Mouse (Mus musculus) gastrocnemius, postnatal 36 days (tissue): ENCODE data around the gene 4930402H24Rik. TPM values are rescaled to one million over a fixed set of nuclear protein-coding genes. Genes with fewer than 3 reads are reported as not detected.
A peak's percentile ranks its signal among the peaks of the same experiment; 100 is the strongest.

Source experiments
- DNase-seq, 2 experiments: peaks; one replicate each; pipeline ENCODE4 v3.0.0; 2022
- intact Hi-C: fragments of 180-260 bp; cut with DNase I; formaldehyde crosslinking; loops from one replicate; pipeline ENCODE4 v1.15.1; 2025
- long read RNA-seq, 2 experiments: library from polyadenylated mRNA; stranded (forward); transcript quantifications; one replicate each; pipeline ENCODE4 v2.0.0; 2021
- total RNA-seq, 2 experiments: library from RNA; stranded (reverse); gene quantifications; 2 replicates each; pipeline ENCODE4 v1.2.3; 2021

4930402H24Rik gene
- 1 to 10 TPM; 3.9 to 5.7 TPM for total RNA-seq
- long read RNA-seq, experiment 1, partial matches to known transcripts, result 1 of 6 reads
- long read RNA-seq, experiment 1, other reads (novel, unspliced or antisense), result 5 of 6 reads
- long read RNA-seq, experiment 2, partial matches to known transcripts, result 0 of 6 reads
- long read RNA-seq, experiment 2, other reads (novel, unspliced or antisense), result 6 of 6 reads

DNA sequence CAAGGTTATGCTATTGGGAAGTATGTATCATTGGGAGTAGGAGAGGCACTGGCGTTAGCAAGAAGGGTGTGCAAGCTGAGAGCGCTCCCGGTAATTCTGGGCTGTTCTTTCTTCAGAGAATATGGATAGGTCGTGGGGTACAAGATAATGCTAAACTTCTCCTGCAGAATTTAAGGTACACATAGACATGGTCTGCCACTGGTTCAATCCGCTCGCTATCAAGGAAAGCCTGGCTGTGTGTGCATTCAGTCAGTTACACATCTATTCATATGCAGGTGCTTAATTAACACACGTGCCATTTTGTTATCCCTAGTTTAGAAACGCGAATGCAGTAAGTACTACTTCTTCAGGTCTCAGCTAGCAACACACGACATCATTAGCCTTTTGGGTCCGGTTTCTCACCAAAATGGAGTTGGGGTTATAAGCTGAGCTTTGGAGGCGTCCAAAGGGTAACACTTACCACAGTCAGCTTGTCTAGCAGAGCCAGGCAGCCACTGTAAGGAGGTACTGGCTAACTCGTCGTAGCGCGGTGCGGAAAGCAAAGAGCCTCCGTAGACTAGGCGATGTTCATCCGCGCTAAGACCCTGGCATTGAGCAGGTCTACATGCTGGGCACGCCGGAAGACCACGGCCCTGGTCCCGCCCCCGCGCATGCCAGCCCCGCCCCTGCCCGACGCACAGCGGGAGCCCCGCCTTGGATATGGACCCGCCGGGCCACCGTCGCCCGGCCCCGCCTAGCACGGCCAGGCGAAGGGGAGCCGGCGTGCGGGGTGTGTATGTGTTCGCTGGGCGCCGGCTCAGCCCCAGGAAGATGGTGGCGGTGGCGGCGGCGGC lies at the start of gene 4930402H24Rik, which contains the start of gene Atrn:
4930402H24Rik (minus strand) TSS at position 656 of the 833 bp plus-strand sequence.
Atrn (plus strand) TSS at position 745 of the 833 bp plus-strand sequence.
- intact Hi-C loops, result loop anchor here (2.0 kb wide), 2 partner anchors 49 to 67 kb away; no protein-coding TSS in a partner anchor
- DNase-seq, result peak; percentile 80 to 87

DNA sequence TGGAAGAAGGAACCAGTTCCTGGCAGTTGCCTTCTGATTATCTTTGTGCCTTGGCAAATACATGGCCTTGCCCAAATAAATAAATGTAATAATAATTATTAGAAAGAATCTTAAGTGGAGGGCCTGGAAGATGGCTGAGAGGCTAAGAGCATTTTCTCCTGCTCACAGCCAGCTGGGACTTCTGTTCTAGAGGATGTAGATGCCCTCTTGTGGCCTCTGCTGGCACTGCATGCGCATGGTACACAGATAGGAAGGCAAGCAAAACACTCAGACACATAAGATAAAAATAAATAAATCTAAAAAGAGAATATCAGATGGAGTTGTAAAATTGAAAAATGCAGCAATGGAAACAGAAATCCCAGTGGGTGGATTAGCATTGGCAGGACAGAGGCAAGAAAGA lies 44.3 kb upstream of the 4930402H24Rik start:
- intact Hi-C loops, result loop anchor here (2.0 kb wide), 1 partner anchor 132 kb away; no protein-coding TSS in a partner anchor
- peak; percentile 76 to 81 for DNase-seq

DNA sequence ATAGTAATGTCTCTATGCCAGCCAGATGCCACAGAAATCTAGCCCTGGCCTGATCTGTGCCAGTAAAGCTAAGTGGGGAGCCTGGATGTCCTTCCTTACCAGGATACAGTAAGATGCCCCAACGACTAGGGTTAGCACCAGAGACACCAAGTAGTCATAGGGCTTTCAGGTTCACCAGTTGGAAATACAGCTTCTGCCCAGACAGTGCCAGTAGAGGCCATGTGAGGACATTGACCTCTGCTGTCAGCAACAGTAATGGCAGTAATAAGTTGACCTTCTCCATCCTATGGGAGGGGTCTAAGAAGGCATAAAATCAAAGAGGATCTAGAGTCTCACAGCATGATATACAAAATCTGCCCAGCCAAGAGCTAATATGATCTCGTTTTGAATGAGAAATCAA lies 43.6 kb upstream of the 4930402H24Rik start:
- intact Hi-C loops, result loop anchor here (2.0 kb wide), 1 partner anchor 131 kb away; no protein-coding TSS in a partner anchor
- no peak for DNase-seq

DNA sequence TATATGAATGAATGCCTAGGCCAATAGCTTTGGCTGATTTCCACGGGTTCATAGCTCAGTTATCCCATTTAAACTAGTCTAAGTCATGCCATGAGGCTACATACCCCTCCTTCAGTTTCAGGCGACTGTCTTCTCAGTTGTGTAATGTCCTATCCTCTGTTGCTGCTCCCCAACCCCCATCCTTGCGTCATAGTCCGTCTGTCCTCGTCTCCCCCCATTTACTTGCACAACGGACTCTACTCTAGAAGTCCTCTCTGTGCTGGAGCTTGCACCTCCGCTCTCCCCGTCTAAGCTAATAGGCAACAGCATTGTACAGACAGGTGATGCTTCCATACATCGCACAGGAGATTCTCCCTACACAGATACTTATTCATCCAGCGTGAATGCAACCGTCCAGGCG lies 26.7 kb upstream of the 4930402H24Rik start:
- intact Hi-C loops, result no loop called here
- no peak for DNase-seq

DNA sequence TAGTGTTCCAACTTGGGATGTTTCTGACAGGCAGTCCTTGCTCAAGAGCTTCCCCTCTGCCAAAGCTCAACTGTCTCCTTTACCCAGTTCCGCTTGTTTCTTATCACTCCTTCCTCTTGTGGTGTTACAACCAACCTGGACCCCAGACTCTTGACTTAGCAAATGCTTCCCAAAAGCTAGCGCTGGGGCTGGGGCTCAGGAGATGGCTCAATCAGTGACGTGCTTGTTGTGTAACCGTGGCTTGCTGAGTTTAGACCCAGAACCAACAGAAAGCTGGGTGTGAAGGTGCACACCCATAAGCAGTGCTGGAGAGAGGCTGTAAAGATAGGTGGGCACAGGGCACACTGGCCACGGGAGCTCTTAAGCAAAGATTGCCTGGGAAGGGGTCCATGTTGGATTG lies 23.8 kb upstream of the 4930402H24Rik start:
- no peak for DNase-seq
- intact Hi-C loops, result no loop called here

DNA sequence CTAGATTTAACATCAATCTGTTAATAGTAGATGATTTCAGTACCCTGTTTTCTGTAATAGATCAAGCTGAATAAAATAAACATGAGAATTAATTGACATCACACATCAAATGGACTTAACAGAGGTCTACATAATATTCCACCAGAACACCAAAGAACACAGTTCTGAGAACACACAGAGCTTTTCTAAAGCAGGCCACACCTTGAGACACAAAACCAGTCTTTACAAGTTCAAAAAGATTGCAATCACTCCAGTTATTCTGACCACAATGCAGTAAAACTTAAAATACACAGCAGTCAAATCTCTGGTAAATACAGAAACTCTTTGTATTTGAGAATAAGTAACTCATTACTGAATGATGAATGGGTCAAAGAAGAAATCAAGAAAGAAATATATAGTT lies 22.3 kb upstream of the 4930402H24Rik start:
- intact Hi-C loops, result no loop called here
- no peak for DNase-seq

DNA sequence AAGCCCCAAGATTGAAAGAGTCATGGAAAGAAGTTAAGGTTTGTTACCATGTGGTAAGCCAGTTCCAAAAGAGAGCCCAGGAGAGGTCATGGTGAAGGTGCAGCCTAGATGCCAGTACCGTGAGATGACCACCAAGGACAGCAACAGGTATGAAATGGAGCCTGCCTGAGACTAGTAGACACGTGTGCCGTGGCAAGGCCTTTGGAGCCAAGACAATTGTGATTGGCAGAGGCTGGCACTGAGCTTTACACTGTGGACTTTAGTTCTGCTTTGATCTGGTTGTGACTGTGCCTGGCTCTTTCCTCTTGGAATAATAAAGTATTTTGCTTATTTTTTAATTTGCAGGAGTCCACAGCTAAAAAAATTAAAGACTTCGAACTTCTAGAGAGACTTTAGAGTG lies 21.8 kb upstream of the 4930402H24Rik start:
- intact Hi-C loops, result no loop called here
- no peak for DNase-seq

DNA sequence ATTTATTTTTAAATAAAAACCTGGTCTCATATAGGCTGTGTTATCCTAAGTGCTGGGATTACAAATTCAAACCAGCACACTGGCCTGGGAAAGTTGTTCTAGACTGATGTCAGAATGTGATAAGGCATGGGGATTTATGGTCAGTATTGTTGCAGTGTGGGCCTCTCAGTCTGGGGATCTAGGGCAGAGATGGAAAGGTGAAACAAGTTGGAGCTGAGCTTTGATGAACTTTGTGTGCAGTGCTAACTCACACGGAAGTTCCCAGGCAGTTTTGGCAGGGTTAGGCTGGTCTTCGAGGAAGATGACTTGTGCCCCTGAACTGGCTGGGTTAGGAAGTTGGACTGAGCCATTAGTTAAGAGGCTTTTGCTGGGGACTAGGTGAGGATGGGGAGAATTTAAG lies 18.7 kb upstream of the 4930402H24Rik start:
- DNase-seq, result no peak
- intact Hi-C loops, result no loop called here

DNA sequence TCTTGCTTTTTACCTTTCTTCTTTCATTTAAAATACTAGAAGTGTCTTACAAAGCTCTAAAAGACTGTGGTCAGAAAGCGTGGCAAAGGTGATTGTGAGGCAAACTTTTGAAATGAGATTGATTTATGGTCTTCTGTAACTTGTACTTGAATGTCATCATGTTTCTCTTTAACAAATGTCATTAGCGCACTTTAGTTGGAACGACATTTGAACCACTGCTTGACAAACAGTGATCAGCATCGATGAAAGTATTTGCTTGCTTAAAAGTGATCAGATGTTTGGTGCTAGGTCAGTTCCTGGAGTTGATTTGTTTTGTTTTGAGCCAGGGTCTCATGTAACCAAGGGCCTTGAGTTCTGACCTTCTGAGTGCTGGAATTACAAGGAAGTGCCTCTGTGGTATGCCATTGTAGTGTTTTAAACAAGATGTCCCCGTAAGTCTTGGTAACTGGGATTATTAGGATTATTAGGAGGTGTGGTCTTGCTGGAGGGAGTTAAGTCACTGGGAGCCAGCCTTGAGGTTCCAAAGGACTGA lies 12.9 kb upstream of the 4930402H24Rik start:
- no peak for DNase-seq
- intact Hi-C loops, result no loop called here

DNA sequence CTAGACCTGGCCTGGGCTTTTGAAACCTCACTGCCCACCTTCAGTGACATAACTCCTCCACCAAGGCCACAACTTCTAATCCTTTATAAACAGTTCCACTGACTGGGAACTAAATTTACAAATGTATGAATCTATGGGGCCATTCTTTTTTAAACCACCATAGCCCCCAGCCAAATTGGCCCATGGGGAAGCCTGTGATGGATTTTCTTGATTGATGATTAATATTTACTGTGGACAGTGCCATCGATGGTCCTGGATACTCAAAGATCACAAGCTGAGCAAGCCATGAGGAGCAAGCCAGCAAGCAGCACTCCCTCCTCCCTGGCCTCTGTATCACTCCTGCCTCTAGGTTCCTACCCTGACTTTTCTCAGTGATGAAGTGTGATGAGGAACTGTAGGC lies 11.5 kb upstream of the 4930402H24Rik start:
- intact Hi-C loops, result no loop called here
- DNase-seq, result no peak

DNA sequence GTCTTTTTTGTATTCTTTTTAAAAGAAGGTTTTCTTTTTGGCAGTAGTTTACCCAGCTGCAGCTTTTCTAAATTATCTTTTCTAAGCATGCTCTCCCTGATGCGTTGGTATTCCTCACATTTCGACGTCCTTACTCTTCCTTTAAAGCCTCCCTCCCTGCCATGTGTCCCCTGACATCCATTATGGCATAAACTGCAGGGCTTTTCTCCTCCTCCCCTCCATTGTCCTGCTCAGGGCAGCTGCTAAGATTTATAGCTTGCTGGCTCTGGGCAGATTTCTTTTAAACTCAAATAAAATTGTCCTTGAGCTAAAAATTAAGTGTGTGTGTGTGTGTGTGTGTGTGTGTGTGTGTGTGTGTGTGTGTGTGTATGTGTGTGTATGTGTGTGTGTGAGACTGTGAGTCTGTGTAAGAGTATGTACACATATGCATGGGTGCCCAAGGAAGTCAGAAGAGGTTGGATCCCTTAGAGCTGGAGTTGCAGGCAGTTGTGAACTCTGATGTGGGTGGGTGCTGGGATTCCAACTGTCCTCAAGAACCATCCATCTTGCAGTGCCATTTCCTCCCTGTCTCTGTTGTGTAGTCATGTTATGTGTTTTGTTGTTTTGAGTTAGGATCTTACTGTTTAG lies 10.4 kb upstream of the 4930402H24Rik start:
- intact Hi-C loops, result no loop called here
- no peak for DNase-seq

DNA sequence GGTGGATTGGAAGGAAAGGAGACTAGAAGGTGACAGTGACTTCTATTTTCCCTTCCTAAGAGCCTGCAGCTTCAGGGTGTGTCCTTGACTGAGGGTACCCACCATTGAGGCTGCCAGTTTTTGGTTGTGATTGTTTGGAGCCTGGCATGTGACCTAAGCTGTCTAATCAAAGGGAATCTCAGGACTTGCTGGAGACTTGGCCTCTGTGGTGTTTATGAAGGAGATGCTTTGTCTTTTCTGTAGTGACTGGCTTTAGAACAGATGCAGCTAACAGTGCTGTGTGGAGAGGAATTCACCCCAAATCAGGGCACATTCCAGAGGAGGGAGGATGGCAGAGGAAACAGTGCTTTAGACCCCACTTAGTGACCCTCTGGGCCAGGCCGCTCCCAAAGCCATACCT lies 8.7 kb upstream of the 4930402H24Rik start:
- DNase-seq, result no peak
- intact Hi-C loops, result no loop called here

DNA sequence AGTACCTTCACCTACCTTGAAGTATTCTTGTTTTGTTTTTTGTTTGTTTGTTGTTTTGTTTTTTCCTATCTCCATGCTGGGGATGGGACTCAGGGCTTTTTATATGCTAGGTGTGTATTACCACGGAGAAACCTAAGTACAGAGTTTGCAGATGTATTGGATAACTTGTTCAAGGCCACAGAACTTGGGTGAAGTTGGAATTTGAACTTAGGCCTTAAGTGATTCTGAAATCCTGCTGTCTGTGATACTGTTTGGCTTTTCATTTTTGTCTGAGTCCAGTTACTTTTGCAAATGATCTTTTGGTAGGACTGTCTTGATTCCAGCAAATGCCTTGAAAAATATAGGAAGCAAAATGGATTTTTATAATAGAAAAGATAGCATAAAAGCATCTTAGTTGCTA lies 5.5 kb upstream of the 4930402H24Rik start:
- intact Hi-C loops, result no loop called here
- DNase-seq, result no peak

DNA sequence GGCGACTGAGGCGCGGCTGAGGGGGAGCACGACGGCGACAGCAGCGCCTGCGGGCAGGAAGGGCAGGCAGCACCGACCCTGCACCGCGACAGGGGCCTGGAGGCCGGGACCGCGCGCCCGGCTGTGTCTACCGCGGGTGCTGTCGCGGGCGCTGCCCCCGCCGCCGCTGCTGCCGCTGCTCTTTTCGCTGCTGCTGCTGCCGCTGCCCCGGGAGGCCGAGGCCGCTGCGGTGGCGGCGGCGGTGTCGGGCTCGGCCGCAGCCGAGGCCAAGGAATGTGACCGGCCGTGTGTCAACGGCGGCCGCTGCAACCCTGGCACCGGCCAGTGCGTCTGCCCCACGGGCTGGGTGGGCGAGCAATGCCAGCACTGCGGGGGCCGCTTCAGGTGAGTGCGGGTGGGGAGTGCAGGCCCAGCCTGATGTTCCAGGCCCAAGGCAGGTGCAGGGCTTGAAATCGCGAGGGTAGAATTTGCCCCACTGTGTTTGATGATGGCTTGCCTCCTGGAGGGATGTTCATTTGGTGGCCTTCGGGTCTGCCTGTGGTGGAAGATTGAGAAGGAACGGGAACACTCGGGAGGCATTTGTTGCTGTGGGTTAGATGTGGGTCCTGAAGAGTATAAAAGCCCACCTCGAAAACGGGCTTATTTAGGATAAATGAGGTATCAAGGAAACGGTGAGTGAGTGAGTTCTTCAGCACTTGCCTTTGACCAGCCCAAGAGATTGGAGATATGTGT lies 544 bp upstream of the 4930402H24Rik start:
- DNase-seq, result no peak
- intact Hi-C loops, result loop anchor here (2.0 kb wide), 2 partner anchors 48 to 68 kb away; no protein-coding TSS in a partner anchor

DNA sequence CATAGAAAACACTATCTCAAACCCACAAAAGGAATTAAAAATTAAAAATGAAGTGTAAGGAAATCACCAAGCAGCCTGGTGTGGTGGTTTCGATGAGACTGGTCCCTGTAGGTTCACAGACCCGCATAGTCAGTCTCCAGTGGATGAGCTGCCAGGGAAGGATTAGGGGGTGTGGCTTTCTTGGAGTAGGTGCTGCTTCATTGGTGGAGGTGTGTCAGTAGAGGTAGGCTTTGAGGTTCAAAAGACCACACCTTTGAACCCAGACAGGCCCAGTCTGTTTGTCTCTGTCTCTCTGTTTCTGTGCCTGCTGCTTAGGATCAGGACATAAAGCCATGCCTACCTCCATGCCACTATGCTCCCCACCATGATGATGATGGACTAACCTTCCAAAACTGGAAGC lies 7.4 kb downstream of the 4930402H24Rik start:
- intact Hi-C loops, result no loop called here
- no peak for DNase-seq

DNA sequence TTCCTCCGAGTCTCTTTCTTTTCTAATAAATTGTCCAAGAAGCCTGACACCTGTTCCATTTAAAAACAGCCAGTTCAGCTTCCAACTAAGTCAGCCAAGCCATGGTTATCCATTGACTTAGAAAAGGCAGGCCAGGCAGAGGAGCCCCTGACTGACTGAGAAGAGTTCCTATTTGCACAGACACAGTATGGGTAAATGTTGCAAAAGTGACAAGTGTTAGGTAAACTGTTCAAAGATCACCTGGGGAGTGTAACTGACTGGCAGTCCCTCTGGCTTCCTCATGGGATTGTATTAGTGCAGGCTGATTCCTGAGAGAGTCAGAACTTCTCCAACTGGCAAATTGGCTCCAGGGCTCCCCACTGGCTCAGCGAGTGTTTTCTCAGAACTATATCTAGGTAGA lies 8.3 kb downstream of the 4930402H24Rik start:
- DNase-seq, result no peak
- intact Hi-C loops, result no loop called here

DNA sequence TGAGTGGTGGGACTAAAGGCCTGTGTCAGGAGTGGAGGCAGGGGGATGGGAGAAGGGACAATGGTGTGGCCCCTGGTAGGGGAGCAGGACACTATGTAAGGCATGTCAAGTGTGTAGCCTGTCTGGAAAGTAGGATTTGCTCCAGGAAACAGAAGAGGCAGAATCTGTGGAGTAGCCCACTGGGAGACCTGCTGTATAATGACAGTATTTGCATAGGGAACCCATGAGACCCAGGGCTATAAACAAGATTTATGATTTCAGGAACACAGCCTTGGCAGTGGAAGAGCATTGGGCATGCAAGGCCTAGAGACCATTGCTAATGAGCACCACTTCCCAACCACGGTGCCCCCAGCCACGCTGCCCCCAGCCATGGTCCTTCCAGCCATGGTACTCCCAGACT lies 9.3 kb downstream of the 4930402H24Rik start:
- intact Hi-C loops, result no loop called here
- no peak for DNase-seq

DNA sequence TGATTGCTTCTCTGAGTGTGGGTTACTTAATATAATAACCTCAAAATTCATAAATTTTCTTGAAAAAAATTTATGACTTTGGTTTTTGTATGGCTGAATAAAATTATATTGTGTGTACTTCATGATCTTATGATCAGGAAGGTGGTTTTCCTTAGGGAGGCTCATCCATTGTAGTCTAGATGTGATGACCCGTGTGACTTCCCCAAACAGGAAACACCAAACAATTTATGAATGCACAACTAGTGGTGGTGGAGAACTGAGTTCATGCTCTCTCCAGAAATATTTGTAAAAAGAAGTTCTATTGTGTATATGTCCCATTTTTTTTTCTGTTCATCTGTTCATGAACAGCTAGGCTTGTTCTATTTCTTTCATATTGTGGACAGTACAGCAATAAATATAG lies 18.8 kb downstream of the 4930402H24Rik start:
- no peak for DNase-seq
- intact Hi-C loops, result no loop called here

DNA sequence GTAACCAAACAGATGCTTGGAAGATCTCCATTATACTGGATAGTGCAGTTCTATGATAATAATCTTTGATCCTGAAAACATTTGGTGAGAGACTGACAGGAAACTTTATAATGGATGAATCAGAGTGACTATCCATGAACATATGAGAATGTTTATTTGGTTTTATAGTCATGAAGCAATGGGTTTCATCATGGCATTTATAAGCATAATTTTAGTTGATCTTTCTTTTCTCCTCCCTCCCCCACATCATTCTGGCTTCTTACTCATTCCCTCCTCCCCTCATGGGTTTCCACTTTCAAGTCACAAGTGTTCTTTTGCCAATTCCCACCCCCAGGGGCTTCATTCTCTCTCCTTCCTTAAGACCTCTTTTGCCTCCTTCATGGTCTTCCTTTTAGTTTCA lies 19.2 kb downstream of the 4930402H24Rik start:
- intact Hi-C loops, result no loop called here

DNA sequence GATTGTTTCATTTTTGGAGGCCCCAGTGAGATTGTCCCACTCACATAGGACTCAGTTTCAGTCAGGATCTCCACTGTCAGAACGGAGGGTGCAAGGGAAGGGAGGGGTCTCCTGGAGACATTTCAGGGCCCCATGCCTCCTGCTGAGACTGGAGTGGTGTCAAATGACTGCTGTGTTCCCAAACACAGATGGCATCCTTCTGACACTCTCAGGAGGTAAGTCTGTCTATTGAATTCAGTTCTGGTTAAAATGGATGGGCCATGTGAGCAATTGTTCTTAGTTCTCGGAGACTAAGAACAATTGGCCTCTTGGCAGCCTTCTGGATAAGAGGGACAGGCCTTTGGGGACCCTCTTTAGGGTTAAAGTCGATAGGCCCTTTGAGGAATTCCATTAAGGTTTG lies 28.8 kb downstream of the 4930402H24Rik start:
- intact Hi-C loops, result no loop called here
- DNase-seq, result no peak

More for the DNA sequence above, 19.2 kb downstream of the 4930402H24Rik start:
- no peak for DNase-seq
